Mouse (Mus musculus): ENCODE results near the gene Olfr462.

DNA sequence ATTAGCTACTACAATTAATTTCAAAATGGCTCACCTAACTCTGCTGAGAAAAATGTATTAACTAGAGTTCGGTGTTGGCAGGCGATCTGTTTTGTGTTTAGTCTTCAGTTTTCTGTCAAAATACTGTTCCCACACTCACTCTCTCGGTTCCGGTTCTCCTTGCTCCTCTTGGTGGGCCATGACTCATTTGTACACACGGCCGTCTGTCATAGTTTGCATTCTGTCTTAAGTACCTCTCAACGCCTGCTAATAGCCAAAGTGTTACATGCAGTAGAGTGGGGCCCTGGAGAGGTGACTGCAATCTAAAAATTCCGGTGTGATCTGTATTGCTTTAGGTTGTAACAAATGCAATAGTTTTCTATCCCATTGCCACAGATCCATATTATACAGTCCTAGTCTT lies 51.4 kb downstream of the Olfr462 start:
- no peak for TF ChIP-seq POLR2A (IDR thresholded peaks at IDR 0.05; ENCODE audit: low read depth, low read length)
- TF ChIP-seq MXI1 (IDR thresholded peaks at IDR 0.05; ENCODE audit: low read depth, low read length) = no peak
- no peak for TF ChIP-seq CTCF (conservative IDR thresholded peaks at IDR 0.05 in 1 of 2, IDR thresholded peaks at IDR 0.05 in 1 of 2; ENCODE audit: low read depth in 2 of 2, low read length in 2 of 2)
- no peak for TF ChIP-seq CHD1 (IDR thresholded peaks at IDR 0.05; ENCODE audit: low read depth, low read length)
- peak; percentile 78 for TF ChIP-seq ETS1 (conservative IDR thresholded peaks at IDR 0.05; ENCODE audit: low read depth, low read length)
- peak; percentile 51; the same call in 1 of the 2 replicates for TF ChIP-seq TCF12 (IDR thresholded peaks at IDR 0.05; ENCODE audit: low read depth, low read length)
- peak; percentile 39; the same call in 1 of the 2 replicates for TF ChIP-seq MAX (IDR thresholded peaks at IDR 0.05; ENCODE audit: low read length)
- TF ChIP-seq UBTF (IDR thresholded peaks at IDR 0.05; ENCODE audit: low read depth, low read length) = no peak
- TF ChIP-seq EP300 (IDR thresholded peaks at IDR 0.05; ENCODE audit: low read length) = peak; percentile 86
- TF ChIP-seq TBP (conservative IDR thresholded peaks at IDR 0.05; ENCODE audit: low read depth, low read length) = no peak
